Mouse (Mus musculus) 416B (cell line): Measurements from ENCODE around the gene Eef1e1.
"Not testable (repeated sequence)": the region's sequence is repeated elsewhere in the genome, so short reads cannot be mapped to it uniquely, and the experiment has no call there.

Experiments used
- DNase-seq: peaks from one replicate; pipeline ENCODE4 v3.0.0; 2011; ENCODE audit warnings: low read depth

The Eef1e1 gene

DNA sequence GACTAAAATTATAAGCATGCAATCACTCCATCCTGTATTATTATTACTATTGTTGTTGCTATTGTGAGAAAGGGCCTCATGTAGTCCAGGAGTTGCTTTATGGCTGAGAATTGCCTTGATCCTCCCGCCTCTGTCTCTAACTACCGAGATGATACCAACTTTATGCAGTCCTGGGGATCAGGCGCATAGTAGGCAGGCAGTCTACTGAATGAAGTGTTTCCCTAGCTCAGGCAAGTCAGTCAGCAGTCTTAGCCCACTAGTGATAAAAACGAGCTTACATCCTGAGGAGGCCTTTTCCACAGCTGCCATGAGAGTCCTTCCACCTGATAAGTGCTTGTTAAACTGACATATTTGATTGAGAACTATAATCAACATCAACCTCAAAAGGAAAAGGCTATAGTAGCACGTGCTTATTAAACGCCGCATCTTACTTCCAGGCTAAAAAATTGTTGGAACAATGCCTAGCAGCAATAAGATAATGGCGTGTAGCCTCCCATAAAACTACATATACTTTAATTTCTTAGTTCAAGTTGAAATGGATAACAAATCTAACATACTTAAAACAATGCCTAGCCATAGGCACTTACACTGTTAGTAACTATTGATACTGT, 34.5 kb downstream of the Eef1e1 start:
- DNase-seq, result no peak

DNA sequence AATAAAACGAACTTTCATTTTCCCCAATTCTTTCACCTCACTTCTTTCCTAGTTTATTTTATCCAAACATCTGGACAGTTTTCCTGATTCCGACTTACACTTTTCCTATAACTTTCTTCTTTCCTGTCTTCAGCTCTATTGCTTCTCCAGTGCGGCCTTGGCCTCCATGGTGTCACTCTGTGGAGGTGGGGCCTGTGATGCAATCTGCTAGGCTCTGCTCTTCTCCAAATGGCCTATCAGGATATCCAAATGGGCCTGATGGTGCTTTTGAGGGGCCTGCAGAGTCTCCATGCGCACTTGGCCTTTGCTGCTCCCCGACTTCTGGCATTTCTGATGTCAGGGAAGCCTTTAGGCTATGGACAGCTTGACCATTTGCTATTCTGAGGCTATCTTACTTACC, 35.6 kb downstream of the Eef1e1 start:
- no peak for DNase-seq

- DNase-seq, result not testable (repeated sequence)
These were observed 40.7 kb downstream of the Eef1e1 start for GRCm38 (mm10) chr13:38618001-38618630.

- DNase-seq, result no peak
These were observed 42.0 kb downstream of the Eef1e1 start for GRCm38 (mm10) chr13:38616887-38617286.

GRCm38 (mm10) chr13:38615656-38616055, 43.2 kb downstream of the Eef1e1 start:
- no peak for DNase-seq

GRCm38 (mm10) chr13:38614298-38614697, 44.6 kb downstream of the Eef1e1 start:
- DNase-seq, result peak; percentile 47

- no peak for DNase-seq
These were observed 45.3 kb downstream of the Eef1e1 start for GRCm38 (mm10) chr13:38613583-38613982.

DNA sequence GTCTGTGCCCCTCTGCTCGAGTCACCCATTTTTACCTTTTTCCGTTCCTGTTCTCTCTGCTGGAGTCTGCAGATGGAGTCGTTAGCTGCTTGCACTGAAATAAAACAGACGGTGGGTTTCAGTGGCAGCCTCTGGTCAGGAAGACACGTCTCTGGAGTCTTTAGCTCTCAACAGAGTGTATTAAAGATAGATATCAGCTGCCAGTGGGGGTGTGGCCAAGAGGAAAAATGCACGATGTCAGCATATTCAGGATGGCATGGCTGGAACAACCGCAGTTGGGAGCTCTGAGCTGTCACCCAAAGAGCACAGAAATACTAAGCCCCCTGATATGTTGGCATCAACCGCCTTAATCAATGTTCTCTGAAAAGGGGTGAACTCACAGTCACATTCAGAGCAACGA, 46.2 kb downstream of the Eef1e1 start:
- no peak for DNase-seq

DNA sequence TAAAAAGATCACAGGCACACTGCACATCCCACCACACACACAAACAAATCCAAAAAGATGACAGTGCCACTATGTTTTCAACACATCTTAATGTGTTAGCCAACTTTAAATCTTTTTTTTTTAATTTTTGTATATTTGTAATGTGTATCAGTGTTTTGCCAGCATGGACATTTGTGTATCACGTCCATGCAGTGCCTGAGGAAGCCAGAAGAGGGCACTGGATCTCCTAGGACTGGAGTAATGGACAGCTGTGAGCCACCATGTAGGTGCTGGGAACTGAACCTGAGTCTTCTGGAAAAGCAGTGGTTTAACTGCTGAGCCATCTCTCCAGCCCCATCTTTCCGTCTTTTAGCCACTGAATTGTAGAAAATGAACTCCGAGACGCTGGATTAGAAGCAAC, 46.7 kb downstream of the Eef1e1 start:
- DNase-seq, result no peak

GRCm38 (mm10) chr13:38610336-38610735, 48.5 kb downstream of the Eef1e1 start:
- no peak for DNase-seq

GRCm38 (mm10) chr13:38607130-38607529, 51.7 kb downstream of the Eef1e1 start:
- DNase-seq, result no peak

- no peak for DNase-seq
These were observed 53.5 kb downstream of the Eef1e1 start for GRCm38 (mm10) chr13:38605353-38605752.

- DNase-seq, result no peak
These were observed 55.9 kb downstream of the Eef1e1 start for GRCm38 (mm10) chr13:38602966-38603365.

DNA sequence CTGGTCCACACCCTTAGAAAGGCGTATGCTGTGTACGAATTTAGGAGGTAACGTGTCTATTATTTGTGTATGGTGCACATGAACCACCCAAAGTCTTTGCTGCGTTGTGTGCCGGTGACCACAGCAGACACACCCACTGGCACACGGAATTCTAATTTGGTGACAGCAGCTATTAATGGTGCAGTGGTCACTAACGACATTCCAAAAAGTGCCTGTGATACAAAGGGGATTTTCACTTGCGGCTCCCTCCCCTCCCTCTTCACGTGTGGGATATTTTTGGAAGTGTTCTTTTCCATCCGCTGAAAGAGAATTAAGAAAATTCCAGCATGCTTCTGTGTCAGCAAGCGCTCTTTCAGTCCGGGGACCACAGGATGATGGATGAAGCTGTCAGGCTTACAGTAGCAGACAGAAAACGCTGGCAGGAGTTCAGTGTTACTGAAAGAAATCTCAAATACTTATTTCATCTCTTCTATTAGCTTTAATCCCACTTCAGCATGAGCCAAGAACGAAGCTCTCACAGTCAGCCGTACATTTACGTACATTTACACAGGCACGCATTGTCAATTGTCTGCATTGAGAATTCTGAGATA, 56.5 kb downstream of the Eef1e1 start:
- no peak for DNase-seq

DNA sequence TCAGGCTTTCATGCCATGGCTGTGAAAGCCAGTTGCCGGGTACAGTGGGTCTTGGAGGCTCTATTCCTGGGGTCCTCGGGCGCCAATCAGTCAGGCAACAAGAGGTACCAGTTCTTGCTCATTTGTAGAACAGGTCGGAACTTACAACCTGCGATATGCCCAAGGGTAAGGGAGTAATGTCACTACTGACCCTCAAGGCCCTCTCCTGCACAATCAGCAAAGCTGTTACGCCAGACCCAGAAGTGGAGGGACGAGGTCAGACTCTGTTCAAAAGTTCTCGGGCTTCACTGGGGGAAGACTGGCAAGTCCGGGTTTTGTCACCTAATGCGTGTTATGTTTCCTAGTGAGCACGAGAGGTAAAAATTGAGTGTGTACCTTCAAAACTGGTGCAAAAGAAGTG, 58.0 kb downstream of the Eef1e1 start:
- no peak for DNase-seq

DNA sequence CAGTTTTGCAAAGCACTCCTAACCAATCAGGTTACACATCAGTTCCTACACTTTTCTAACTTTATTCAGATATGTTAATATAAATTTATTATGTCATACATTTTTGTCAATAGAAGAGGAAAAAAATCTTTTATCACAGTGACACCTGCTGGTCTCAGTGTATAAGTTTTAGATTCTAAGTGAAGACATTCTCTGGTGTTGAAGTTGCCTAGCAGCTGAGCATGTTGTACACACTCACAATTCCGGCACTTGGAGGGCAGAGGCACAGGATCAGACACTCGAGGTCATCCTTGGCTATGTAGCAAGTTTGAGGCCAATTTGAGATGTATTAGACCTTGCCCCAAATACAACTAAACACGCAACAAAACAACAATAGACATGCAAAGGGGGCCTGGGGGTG, 61.8 kb downstream of the Eef1e1 start:
- peak; percentile 21 for DNase-seq

DNA sequence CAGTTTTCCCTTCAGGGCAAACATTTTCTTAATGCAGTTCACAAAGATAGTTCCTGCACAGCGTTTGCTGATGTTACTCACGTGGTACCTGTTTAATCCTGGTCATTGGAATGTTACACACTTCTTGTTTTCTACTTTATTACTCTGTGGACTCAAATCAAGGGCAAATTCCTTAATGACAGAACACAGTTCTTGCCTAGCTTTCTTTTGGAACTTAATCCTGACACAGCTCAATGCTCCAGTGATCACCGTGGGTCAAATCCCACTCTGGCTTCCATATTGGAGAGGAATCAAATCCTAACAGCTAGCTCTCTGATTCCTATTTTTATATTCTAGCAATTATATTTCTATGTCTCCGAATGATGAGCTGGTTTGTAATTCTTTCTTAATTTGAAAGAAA, 62.4 kb downstream of the Eef1e1 start:
- DNase-seq, result no peak
